Mouse (Mus musculus): ENCODE results near the gene Cideb. TPM values are rescaled to one million over a fixed set of nuclear protein-coding genes. Genes with fewer than 3 reads are reported as not detected.

Gene Cideb
- polyA plus RNA-seq, 1 experiment = 797 TPM

DNA sequence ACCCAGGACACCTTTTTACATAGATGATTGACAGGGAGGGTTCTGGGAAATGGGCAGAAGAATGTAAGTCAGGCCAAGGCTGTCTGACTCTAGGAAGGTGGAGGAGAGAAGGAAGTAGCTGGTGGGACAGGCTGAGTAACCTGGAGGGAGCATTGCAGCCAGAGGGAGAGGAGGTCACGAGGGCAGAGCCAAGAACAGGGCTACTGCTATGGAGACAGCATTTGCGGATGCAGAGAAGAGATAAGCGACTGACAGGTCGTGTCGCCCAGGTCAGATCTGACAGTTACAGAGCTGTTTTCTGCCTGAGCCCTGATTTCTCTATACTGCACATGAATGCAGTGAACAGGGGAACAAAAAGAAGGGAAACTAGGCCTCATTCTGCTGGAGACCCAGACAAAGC lies 50.9 kb downstream of the Cideb start:
- H3K4me3 ChIP-seq (ENCODE audit: low read depth, low read length) = no peak overlapping the region
- no peak for TF ChIP-seq CTCF (IDR thresholded peaks at IDR 0.05; ENCODE audit: extremely low read depth, insufficient read length, insufficient replicate concordance, low read depth, low read length)
- no peak for TF ChIP-seq POLR2A (IDR thresholded peaks at IDR 0.05; ENCODE audit: low read depth, low read length)
- no peak overlapping the region for H3K27ac ChIP-seq (ENCODE audit: insufficient read depth, low read depth, low read length)
- peaks cover 5% of the 10 kb centered on the region for H3K4me1 ChIP-seq (ENCODE audit: control insufficient read depth, insufficient read depth, insufficient read length, low read length)
- 91% methylated on average over 5 of the region's 5 CpGs for WGBS
- no peaks in the 10 kb centered on the region for H3K27me3 ChIP-seq (ENCODE audit: control insufficient read depth, insufficient read depth, low read length)
- no peaks in the 10 kb centered on the region for H3K36me3 ChIP-seq (ENCODE audit: control insufficient read depth, insufficient read depth, low read length)

DNA sequence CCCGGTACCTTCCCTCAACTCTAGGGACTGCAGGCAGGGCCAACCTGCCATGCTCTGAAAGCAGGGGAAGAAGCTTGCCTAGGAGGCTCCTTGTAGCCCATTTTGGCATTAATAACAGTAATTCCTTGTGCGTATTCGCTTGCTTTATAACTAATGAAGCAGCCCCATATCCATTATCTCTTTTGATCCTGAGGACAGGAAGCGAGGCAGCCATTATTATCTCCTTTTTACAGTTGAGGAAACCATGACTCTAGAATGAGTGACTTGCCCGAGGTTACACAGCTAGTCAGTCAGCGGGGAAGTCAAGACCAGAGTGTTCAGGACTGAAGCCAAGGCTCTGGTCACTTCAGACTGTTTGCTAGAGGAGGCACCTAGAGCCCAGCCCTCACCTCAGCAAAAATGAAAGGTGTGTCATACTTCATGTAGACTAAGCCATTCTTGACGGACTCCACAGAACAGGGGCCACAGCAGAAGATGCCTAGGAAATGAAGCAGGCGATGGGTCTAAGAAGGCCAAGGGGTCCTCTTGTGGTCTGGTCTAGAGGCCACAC lies 52.1 kb downstream of the Cideb start:
- WGBS = 72% methylated on average over 8 of the region's 8 CpGs
- Histone ChIP-seq H3K36me3 (ENCODE audit: control insufficient read depth, insufficient read depth, low read length) (no peaks in the 10 kb centered on the region), H3K4me3 (ENCODE audit: low read depth, low read length) (no peak overlapping the region), H3K4me1 (ENCODE audit: control insufficient read depth, insufficient read depth, insufficient read length, low read length) (peaks cover 5% of the 10 kb centered on the region), H3K27me3 (ENCODE audit: control insufficient read depth, insufficient read depth, low read length) (no peaks in the 10 kb centered on the region), H3K27ac (ENCODE audit: insufficient read depth, low read depth, low read length) (no peak overlapping the region)
- TF ChIP-seq CTCF (IDR thresholded peaks at IDR 0.05; ENCODE audit: extremely low read depth, insufficient read length, insufficient replicate concordance, low read depth, low read length) (no peak), POLR2A (IDR thresholded peaks at IDR 0.05; ENCODE audit: low read depth, low read length) (no peak)

Other genes starting within 250 kb of the Cideb start
- gene Cpne6, start 248.0 kb downstream of the Cideb start, polyA plus RNA-seq (2012; rRNA removed) = not detected in 2 replicates
- not detected in 2 replicates for gene Nrl, start 233.5 kb downstream of the Cideb start, polyA plus RNA-seq (2012; rRNA removed)
- 19.3 and 21.0 TPM in 2 replicates for gene Pck2, start 218.2 kb downstream of the Cideb start, polyA plus RNA-seq (2012; rRNA removed)
- 70.2 and 143 TPM in 2 replicates for gene Dcaf11, start 198.5 kb downstream of the Cideb start, polyA plus RNA-seq (2012; rRNA removed)
- gene A730061H03Rik, start 198.1 kb downstream of the Cideb start, polyA plus RNA-seq (2012; rRNA removed) = 0.32 TPM in 1 of 2 replicates, not detected in the other
- gene Fitm1, start 182.8 kb downstream of the Cideb start, polyA plus RNA-seq (2012; rRNA removed) = 0.46 TPM in 1 of 2 replicates, not detected in the other
- 71.4 and 167 TPM in 2 replicates for gene Psme1, start 180.3 kb downstream of the Cideb start, polyA plus RNA-seq (2012; rRNA removed)
- 12.2 and 23.0 TPM in 2 replicates for gene Emc9, start 173.2 kb downstream of the Cideb start, polyA plus RNA-seq (2012; rRNA removed)
- gene Psme2, start 167.3 kb downstream of the Cideb start, polyA plus RNA-seq (2012; rRNA removed) = 85.3 and 142 TPM in 2 replicates
- gene Rnf31, start 166.8 kb downstream of the Cideb start, polyA plus RNA-seq (2012; rRNA removed) = 28.8 and 65.8 TPM in 2 replicates
- gene Irf9, start 154.9 kb downstream of the Cideb start, polyA plus RNA-seq (2012; rRNA removed) = 29.3 and 77.6 TPM in 2 replicates
- 8.7 and 19.2 TPM in 2 replicates for gene Rec8, start 140.4 kb downstream of the Cideb start, polyA plus RNA-seq (2012; rRNA removed)
- 35.4 and 37.2 TPM in 2 replicates for gene Ipo4, start 122.5 kb downstream of the Cideb start, polyA plus RNA-seq (2012; rRNA removed)
- gene Gm49378, start 120.6 kb downstream of the Cideb start, polyA plus RNA-seq (2012; rRNA removed) = 8.6 and 9.3 TPM in 2 replicates
- 58.8 and 104 TPM in 2 replicates for gene Tm9sf1, start 114.7 kb downstream of the Cideb start, polyA plus RNA-seq (2012; rRNA removed)
- gene Tssk4, start 108.3 kb downstream of the Cideb start, polyA plus RNA-seq (2012; rRNA removed) = 0.56 and 1.1 TPM in 2 replicates
- 17.2 and 23.9 TPM in 2 replicates for gene Mdp1, start 98.0 kb downstream of the Cideb start, polyA plus RNA-seq (2012; rRNA removed)
- gene Gmpr2, start 86.5 kb downstream of the Cideb start, polyA plus RNA-seq (2012; rRNA removed) = 5.2 and 9.6 TPM in 2 replicates
- gene Nedd8, start 86.3 kb downstream of the Cideb start, polyA plus RNA-seq (2012; rRNA removed) = 135 and 228 TPM in 2 replicates
- 8.1 and 11.1 TPM in 2 replicates for gene Tinf2, start 76.6 kb downstream of the Cideb start, polyA plus RNA-seq (2012; rRNA removed)
- gene Tgm1, start 44.5 kb downstream of the Cideb start, polyA plus RNA-seq (2012; rRNA removed) = 0.62 and 0.89 TPM in 2 replicates
- 28.1 and 43.5 TPM in 2 replicates for gene Rabggta, start 36.2 kb downstream of the Cideb start, polyA plus RNA-seq (2012; rRNA removed)
- 217 and 223 TPM in 2 replicates for gene Dhrs1, start 12.8 kb downstream of the Cideb start, polyA plus RNA-seq (2012; rRNA removed)
- 5.9 and 8.0 TPM in 2 replicates for gene Nop9, start 12.8 kb downstream of the Cideb start, polyA plus RNA-seq (2012; rRNA removed)
- gene Ltb4r2, start 3.0 kb upstream of the Cideb start, polyA plus RNA-seq (2012; rRNA removed) = 65.3 and 90.6 TPM in 2 replicates
- gene Ltb4r1, start 7.5 kb upstream of the Cideb start, polyA plus RNA-seq (2012; rRNA removed) = 25.3 and 26.4 TPM in 2 replicates
- gene Adcy4, start 25.6 kb upstream of the Cideb start, polyA plus RNA-seq (2012; rRNA removed) = 3.3 and 6.1 TPM in 2 replicates
- 24.7 and 42.1 TPM in 2 replicates for gene Ripk3, start 30.4 kb upstream of the Cideb start, polyA plus RNA-seq (2012; rRNA removed)
- gene Nfatc4, start 64.7 kb upstream of the Cideb start, polyA plus RNA-seq (2012; rRNA removed) = 5.8 and 7.6 TPM in 2 replicates
- 1.4 and 1.8 TPM in 2 replicates for gene Nynrin, start 95.6 kb upstream of the Cideb start, polyA plus RNA-seq (2012; rRNA removed)
- 0.56 and 0.61 TPM in 2 replicates for gene Cbln3, start 125.9 kb upstream of the Cideb start, polyA plus RNA-seq (2012; rRNA removed)
- 12.6 and 32.7 TPM in 2 replicates for gene Khnyn, start 126.5 kb upstream of the Cideb start, polyA plus RNA-seq (2012; rRNA removed)
- gene Sdr39u1, start 141.8 kb upstream of the Cideb start, polyA plus RNA-seq (2012; rRNA removed) = 17.8 and 34.0 TPM in 2 replicates
- 0.60 TPM in 1 of 2 replicates, not detected in the other for gene Cma1, start 186.2 kb upstream of the Cideb start, polyA plus RNA-seq (2012; rRNA removed)
- gene Cma2, start 192.5 kb upstream of the Cideb start, polyA plus RNA-seq (2012; rRNA removed) = 0.86 TPM in 1 of 2 replicates, not detected in the other

Data from small intestine, adult 2 months (tissue).